Mouse (Mus musculus) lung, adult 2 months (tissue): Measurements from ENCODE around the gene Sept5. TPM values are rescaled to one million over a fixed set of nuclear protein-coding genes. Genes with fewer than 3 reads are reported as not detected.
A peak's percentile ranks its signal among the peaks of the same experiment; 100 is the strongest.

Source experiments
- DNase-seq: peaks from one replicate; pipeline ENCODE4 v3.0.0; 2022
- H3K4me1 ChIP-seq: fragments of 200-500 bp; 2 replicates; pipeline ENCODE4 v1.6.1; 2011; ENCODE audit warnings: low read length; ENCODE audit not compliant: control insufficient read depth, insufficient read depth
- H3K4me3 ChIP-seq: fragments of 200-500 bp; replicated peaks from 2 replicates; pipeline ENCODE3; 2011; ENCODE audit warnings: low read depth, mild to moderate bottlenecking, control low read depth, low read length; ENCODE audit errors: extremely low read depth
- CTCF ChIP-seq: fragments of 200-500 bp; IDR thresholded peaks from 2 replicates; pipeline ENCODE4 v1.5.1; 2011; ENCODE audit warnings: mild to moderate bottlenecking, low read length, control low read depth; ENCODE audit not compliant: insufficient read depth
- POLR2A ChIP-seq: fragments of 200-500 bp; IDR thresholded peaks from 2 replicates; pipeline ENCODE4 v1.6.1; 2011; ENCODE audit warnings: low read depth, mild to moderate bottlenecking, control low read depth, low read length, borderline replicate concordance; ENCODE audit errors: extremely low read depth
- WGBS: fragments of 180-500 bp; shearing (Covaris S2); methylation state at CpG from one replicate; pipeline ENCODE4 v1.1.7; 2018; 5-methylcytosine and 5-hydroxymethylcytosine counted together
- polyA plus RNA-seq: library from polyadenylated mRNA; depleted of rRNA; stranded (reverse); fragments of >200 nt; gene quantifications from 2 replicates; pipeline ENCODE4 v1.2.3, GENCODE M21; 2012

Gene Sept5
- polyA plus RNA-seq, 1 experiment: 22.0 TPM

DNA sequence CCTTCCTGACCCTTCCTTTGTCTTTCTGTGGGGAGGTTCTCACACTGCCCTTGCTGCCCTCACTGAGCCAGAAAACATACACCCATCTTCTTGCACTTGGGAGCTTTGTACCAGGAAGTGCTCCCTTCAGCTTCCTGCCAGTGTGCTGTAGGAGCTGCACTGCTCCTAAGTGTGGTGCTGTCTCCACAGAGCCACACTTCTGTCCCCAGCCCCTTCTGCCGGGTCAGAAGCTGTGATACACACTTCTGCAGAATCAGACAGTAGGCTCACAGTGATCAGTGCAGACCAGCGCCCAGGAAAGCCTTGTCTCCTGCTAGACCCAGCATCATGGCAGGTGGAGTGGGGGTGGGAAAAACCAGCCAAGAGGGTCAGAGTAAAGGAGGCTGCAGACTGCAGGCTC, 3.1 kb upstream of the Sept5 start:
- DNase-seq: no peak
- Histone ChIP-seq H3K4me3 (no peak overlapping the region), H3K4me1 (no peaks in the 10 kb centered on the region)
- TF ChIP-seq CTCF: no peak
- no peak for TF ChIP-seq POLR2A
- WGBS: 64% methylated on average over 2 of the region's 2 CpGs

GRCm38 (mm10) chr16:18632059-18632458, 2.3 kb upstream of the Sept5 start:
- 42% methylated on average over 3 of the region's 3 CpGs for WGBS
- Histone ChIP-seq H3K4me1 (no peaks in the 10 kb centered on the region), H3K4me3 (no peak overlapping the region)
- TF ChIP-seq POLR2A: no peak
- TF ChIP-seq CTCF: no peak
- no peak for DNase-seq

- WGBS: 61% methylated on average over 7 of the region's 7 CpGs
These were observed 1.4 kb upstream of the Sept5 start for GRCm38 (mm10) chr16:18631141-18631540.

GRCm38 (mm10) chr16:18630291-18630690, 537 bp upstream of the Sept5 start:
- no peak overlapping the region for H3K4me3 ChIP-seq

More at GRCm38 (mm10) chr16:18631141-18631540, 1.4 kb upstream of the Sept5 start:
- no peaks in the 10 kb centered on the region for H3K4me1 ChIP-seq
- H3K4me3 ChIP-seq: no peak overlapping the region
- DNase-seq: no peak
- TF ChIP-seq CTCF (no peak), POLR2A (no peak)

DNA sequence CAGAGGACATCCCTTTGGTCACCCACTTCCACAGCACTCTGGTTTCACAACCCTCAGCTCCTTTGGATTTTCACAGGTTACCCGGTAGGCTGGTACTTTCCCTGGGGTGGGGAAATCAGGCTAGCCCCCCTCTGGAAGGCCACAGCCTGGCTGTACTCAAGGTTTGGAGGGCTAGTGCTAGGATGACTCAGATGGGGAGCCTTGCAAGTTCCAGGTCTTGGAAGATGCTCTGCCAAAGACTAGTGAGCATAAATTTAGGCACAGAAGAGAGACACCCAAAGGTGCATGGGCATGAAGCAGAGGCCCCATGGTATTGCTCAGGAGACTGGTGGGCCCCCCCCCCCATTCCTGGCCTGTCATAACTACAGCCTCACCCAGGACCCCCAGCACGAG, 810 bp downstream of the Sept5 start:
- no peaks in the 10 kb centered on the region for H3K4me1 ChIP-seq
- H3K4me3 ChIP-seq: no peak overlapping the region
- WGBS: 45% methylated on average over 2 of the region's 2 CpGs
- TF ChIP-seq POLR2A: no peak
- TF ChIP-seq CTCF: no peak
- no peak for DNase-seq

More at GRCm38 (mm10) chr16:18630291-18630690, 537 bp upstream of the Sept5 start:
- WGBS: 57% methylated on average over 5 of the region's 5 CpGs
- DNase-seq: no peak
- no peak for TF ChIP-seq CTCF
- TF ChIP-seq POLR2A: no peak
- no peaks in the 10 kb centered on the region for H3K4me1 ChIP-seq

GRCm38 (mm10) chr16:18628206-18628947, 1.4 kb downstream of the Sept5 start:
- H3K4me3 ChIP-seq: peak overlapping the region; percentile 5
- WGBS: 79% methylated on average over 7 of the region's 7 CpGs
- no peak for TF ChIP-seq POLR2A
- no peak for TF ChIP-seq CTCF
- H3K4me1 ChIP-seq: no peaks in the 10 kb centered on the region
- no peak for DNase-seq

DNA sequence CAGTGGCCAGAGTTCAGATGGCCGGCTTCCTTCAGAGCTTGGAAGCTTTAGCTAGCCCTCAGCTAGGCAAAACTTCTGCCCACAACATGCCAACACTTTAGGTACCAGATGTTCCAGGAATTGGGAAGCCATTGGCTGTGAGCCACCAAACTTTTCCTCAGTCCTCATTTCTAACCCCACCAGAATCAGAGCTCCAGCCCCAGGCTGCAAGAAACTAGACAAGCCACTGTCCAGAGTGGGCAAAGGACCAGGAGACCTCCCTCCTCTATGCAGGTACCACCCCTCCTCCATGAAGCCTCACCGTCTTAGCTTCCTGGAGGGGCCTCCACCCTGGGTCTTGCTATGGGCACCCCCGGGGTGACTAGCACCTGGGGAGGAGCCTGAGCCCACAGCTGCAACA, 2.6 kb downstream of the Sept5 start:
- TF ChIP-seq CTCF: no peak
- no peak for TF ChIP-seq POLR2A
- no peak for DNase-seq
- no peak overlapping the region for H3K4me3 ChIP-seq
- WGBS: 57% methylated on average over 3 of the region's 3 CpGs
- H3K4me1 ChIP-seq: no peaks in the 10 kb centered on the region

DNA sequence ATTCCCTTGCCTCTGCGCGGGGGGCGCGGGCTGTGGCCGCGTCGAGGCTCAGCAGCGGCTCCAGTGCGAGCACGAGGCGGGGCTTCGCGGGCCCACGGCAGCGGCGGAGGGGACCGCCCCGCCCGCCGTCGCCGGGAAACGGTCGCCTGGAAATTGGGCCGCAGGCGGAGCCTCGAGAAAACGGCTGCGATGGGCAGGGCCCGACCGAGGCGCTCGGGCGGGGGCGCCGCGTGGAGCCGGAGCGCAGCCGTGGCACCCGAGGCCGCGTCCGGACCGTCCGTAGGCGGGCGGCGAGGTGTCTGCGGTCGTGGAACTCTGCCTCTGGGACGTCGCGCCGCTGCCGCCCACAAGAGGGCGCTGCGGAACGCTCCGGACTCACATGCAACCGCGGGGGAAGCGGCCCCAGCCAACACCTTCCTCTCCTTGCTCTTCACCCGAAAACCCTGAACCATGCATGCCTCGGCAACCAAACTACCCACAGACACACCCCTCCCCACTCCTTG, 3.3 kb downstream of the Sept5 start, which contains the start of gene Gm49601:
Gm49601 (minus strand) TSS at position 52 of the 503 bp plus-strand sequence.
- DNase-seq: peak; percentile 80
- Histone ChIP-seq H3K4me1 (peaks cover 2% of the 10 kb centered on the region; the same call in 1 of the 2 replicates), H3K4me3 (peak within 1 kb of the TSS; percentile 12)
- TF ChIP-seq CTCF (peak; percentile 63), POLR2A (no peak)
- under 1% methylated on average over 62 of the region's 65 CpGs for WGBS

DNA sequence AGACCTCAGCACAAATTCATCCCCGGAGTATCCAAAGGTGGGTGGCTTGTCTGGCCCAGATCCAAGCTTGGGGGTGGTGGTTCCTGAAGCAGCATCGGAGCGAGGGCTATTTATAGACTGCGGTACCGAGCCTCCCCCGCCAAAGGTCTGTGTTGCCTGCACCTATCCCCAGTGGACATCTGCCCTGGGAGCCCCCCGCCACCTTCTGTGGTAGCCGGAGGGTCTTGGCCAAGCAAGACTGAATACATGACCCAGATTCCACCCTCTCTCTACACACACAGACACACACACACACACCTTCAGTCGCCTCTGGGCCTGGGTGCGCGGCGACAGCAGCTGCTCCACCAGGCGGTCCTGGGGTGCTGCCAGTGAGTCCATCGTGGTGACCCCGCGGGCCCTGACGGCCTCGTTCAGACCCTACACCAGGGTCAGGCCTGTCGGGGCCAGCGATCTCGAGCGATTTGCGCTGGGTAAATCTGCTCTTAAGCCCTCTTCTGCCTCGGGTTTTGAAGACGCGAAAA, 3.9 kb downstream of the Sept5 start:
- no peak for DNase-seq
- 21% methylated on average over 26 of the region's 26 CpGs for WGBS

More for the DNA sequence above, 3.9 kb downstream of the Sept5 start:
- Histone ChIP-seq H3K4me1 (peaks cover 3% of the 10 kb centered on the region; the same call in 1 of the 2 replicates), H3K4me3 (peak overlapping the region; percentile 12)
- no peak for TF ChIP-seq POLR2A
- no peak for TF ChIP-seq CTCF
